Mouse (Mus musculus): ENCODE results near the gene Hemk1.

- TF ChIP-seq CTCF (IDR thresholded peaks at IDR 0.05; ENCODE audit: borderline replicate concordance, insufficient read depth, low read length) (no peak), POLR2A (IDR thresholded peaks at IDR 0.05; ENCODE audit: low read depth, low read length) (no peak)
Observed at GRCm38 (mm10) chr9:107297059-107297458, 41.1 kb downstream of the Hemk1 start.

Data from embryonic fibroblast, embryonic 13.5 days (primary cell).